Mouse (Mus musculus) ES-E14 (cell line): ENCODE measurements around the gene Csrnp1.
A peak's percentile ranks its signal among the peaks of the same experiment; 100 is the strongest.

Source experiments
- CHD2 ChIP-seq: IDR thresholded peaks from 2 replicates; pipeline ENCODE4 v1.6.1; 2014; ENCODE audit warnings: mild to moderate bottlenecking, low read depth, low read length, inconsistent platforms
- HCFC1 ChIP-seq: IDR thresholded peaks from 2 replicates; pipeline ENCODE4 v1.6.1; 2012; ENCODE audit warnings: low read length, inconsistent platforms, borderline replicate concordance; ENCODE audit not compliant: insufficient read depth
- MAFK ChIP-seq: IDR thresholded peaks from 2 replicates; pipeline ENCODE4 v1.6.1; 2014; ENCODE audit warnings: mild to moderate bottlenecking, low read depth, low read length, inconsistent platforms; ENCODE audit not compliant: insufficient read depth
- ZC3H11A ChIP-seq: IDR thresholded peaks from 2 replicates; pipeline ENCODE4 v1.6.1; 2012; ENCODE audit warnings: low read depth, mild to moderate bottlenecking, inconsistent platforms, low read length, borderline replicate concordance
- ZNF384 ChIP-seq: IDR thresholded peaks from 2 replicates; pipeline ENCODE4 v1.6.1; 2012; ENCODE audit warnings: low read depth, low read length, inconsistent platforms

GRCm38 (mm10) chr9:119962987-119963667 is 21.3 kb downstream of the Csrnp1 start:
- no peak for TF ChIP-seq MAFK
- no peak for TF ChIP-seq CHD2
- TF ChIP-seq ZC3H11A = 0 out of 2 replicates have a peak, but pooled peaks have one; percentile 2
- TF ChIP-seq HCFC1 = no peak
- TF ChIP-seq ZNF384 = no peak
